Mouse (Mus musculus): Measurements from ENCODE around the gene Bclaf3. TPM values are rescaled to one million over a fixed set of nuclear protein-coding genes. Genes with fewer than 3 reads are reported as not detected.

Gene Bclaf3
- total RNA-seq, 2 experiments from 2014 or later = 2.4 to 3.1 TPM

GRCm38 (mm10) chrX:159626907-159627587 lies 100.6 kb downstream of the Bclaf3 start, which contains the start of gene Sh3kbp1:
Gene Sh3kbp1, plus strand, starts transcription at chrX:159627272.
- peak; percentile 69 to 75 for DNase-seq

DNA sequence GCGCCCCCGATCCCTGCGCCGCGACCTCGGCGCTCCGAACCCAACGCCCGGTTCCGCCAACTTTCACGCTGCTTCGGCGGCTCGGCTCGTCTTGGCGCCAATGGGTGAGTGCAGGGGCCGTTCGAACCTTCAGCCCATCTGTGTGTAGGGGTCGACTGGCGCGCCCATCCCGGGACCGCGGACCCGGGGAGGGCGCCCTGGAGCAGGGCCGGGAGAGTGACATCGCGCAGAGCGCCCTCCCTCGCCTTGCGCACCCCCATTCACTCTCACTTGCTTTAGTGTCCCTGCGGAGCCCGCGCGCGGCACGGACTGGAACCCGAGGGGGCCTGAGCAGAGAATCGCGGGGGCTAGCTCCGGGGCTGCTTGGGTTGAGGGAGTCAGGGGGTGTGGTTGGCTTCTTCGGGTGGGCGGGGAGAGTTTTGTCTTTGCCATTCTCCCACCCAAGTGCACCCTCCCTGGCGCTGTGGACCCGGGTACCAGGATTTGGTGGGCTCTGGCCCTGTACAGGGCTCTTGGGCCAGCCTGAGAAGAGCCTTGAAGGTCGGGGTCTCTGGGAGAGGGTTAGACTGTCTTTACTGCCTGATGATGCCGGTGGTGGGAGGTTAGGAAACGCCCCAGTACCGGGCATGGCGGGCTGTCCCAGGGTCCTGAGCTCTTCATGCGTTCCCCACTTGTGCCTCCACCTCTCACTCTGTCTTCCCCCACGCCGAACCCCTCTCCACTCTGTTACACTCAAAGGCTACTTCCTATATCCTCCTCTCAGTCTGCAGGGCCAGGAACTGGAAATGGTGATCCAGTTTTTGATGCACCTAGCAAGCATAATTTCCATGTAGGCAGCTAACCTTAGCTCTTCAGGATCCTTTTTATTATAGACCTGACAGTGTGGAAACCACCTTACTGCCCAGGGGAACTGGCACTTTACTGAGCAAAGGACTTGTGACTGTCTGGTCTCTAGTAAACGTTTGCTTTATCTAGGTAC lies 101.4 kb downstream of the Bclaf3 start:
- peak in 1 of 2 experiments; percentile 25 for DNase-seq

DNA sequence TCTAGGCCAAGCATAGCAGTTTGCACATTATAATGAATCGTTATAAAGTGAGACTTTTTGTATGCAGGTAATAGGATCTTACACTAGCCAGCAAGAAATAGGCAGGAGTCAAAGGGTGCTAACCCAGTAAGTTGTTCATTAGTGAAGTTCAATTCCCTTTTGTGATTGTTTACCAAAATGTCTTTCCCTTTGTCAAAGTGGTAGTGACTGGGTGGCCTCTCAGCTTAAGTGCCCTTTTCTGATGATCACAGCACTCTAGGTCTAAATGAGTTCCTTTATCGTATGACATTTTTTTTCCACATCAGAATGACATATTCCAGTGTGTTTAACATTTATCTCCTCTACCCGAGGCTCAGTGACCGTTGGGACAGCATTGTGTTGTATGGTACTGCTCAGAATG lies 102.1 kb downstream of the Bclaf3 start:
- DNase-seq = no peak

DNA sequence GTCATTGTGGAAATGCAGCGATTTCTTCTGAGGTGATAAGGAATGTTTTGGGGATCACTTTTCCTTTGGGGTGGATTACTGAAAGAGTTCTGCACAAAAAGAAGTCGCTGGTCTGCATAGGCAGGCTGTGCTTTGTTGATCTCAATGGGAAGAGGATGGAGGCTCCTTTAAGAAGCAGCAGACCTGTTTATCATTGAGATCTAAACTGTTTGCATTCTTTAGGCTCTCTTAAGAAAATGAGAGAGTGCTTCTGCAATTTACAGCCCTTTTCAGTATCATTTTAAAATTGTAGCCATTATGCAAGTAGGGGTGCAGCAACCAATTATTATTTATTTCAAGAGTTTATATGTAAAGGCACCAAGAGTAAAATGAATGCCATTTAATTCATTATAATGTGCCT lies 102.7 kb downstream of the Bclaf3 start:
- no peak for DNase-seq

DNA sequence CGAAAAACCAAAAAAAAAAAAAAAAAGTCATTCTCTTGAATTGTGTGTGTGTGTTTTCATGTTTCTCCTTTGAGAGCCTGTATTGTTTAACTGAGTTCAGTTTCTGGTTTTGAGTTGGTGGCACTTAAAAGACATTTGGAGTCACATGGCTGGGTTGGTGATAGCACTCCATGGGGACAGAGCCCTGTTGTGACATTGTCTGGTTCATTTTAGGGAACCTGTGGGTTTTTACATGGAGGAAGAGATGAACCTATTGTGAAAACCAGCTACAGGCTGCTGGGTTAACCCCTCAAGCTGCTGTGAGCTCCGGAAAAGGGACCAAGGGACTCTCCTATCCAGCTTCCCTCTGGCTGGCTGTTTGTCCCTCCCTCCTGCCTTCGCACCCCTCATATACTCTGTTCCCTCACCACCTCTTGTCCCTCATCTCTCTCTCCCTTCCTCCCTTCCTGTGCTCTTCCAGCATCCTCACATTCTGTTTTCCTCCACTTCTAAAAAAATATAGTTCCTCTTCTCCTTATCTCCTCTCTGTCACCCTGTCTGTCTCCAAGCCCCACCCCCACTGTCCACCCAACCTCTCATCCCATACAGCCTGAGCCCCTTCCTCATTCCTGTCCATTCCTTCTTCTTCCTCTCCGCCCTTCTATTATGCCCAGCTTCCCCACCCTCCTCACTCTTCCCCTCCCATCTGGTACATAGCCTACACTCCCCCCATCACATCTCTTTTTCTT lies 112.2 kb downstream of the Bclaf3 start:
- no peak for DNase-seq

GRCm38 (mm10) chrX:159639991-159640390 lies 113.5 kb downstream of the Bclaf3 start:
- DNase-seq = no peak

Other genes starting within 250 kb of the Bclaf3 start
- gene Eif1ax, start 154.5 kb upstream of the Bclaf3 start, total RNA-seq (2021) = 10 to 100 TPM; 72.2 to 77.3 TPM
- under 1 TPM; 0.74 to 0.87 TPM for gene Map7d2, start 112.1 kb upstream of the Bclaf3 start, total RNA-seq (2021)
- 100 to 1,000 TPM; 130 to 136 TPM for gene Sh3kbp1, start 100.6 kb downstream of the Bclaf3 start, total RNA-seq (2021)